Mouse (Mus musculus): Measurements from ENCODE around the gene Dlx1.

The Dlx1 gene

GRCm38 (mm10) chr2:71528714-71529510, 999 bp downstream of the Dlx1 start:
- DNase-seq = peak in 1 of 2 experiments; percentile 27

- peak in 1 of 2 experiments; percentile 51 for DNase-seq
Measured at GRCm38 (mm10) chr2:71529511-71530351, 1.8 kb downstream of the Dlx1 start.

GRCm38 (mm10) chr2:71530391-71531123, 2.6 kb downstream of the Dlx1 start:
- DNase-seq = peak in 1 of 2 experiments; percentile 32

- no peak for DNase-seq
Measured at GRCm38 (mm10) chr2:71531124-71531590, 3.2 kb downstream of the Dlx1 start.

- peak in 1 of 2 experiments; percentile 8 for DNase-seq
Measured at GRCm38 (mm10) chr2:71531990-71532970, 4.4 kb downstream of the Dlx1 start.

GRCm38 (mm10) chr2:71533094-71533493, 5.2 kb downstream of the Dlx1 start:
- no peak for DNase-seq

GRCm38 (mm10) chr2:71534242-71535052, 6.5 kb downstream of the Dlx1 start:
- DNase-seq = peak in 1 of 2 experiments; percentile 36

- DNase-seq = no peak
Measured at GRCm38 (mm10) chr2:71540611-71541417, 12.9 kb downstream of the Dlx1 start.

GRCm38 (mm10) chr2:71541418-71542226, 13.7 kb downstream of the Dlx1 start:
- DNase-seq = peak in 1 of 2 experiments; percentile 28

GRCm38 (mm10) chr2:71542227-71542815, 14.4 kb downstream of the Dlx1 start:
- DNase-seq = no peak

- DNase-seq = peak in 1 of 2 experiments; percentile 39
Measured at GRCm38 (mm10) chr2:71542816-71543301, 14.9 kb downstream of the Dlx1 start.

GRCm38 (mm10) chr2:71543531-71543930, 15.6 kb downstream of the Dlx1 start:
- no peak for DNase-seq

GRCm38 (mm10) chr2:71543948-71544347, 16.0 kb downstream of the Dlx1 start:
- DNase-seq = peak in 1 of 2 experiments; percentile 17

GRCm38 (mm10) chr2:71544391-71545285, 16.7 kb downstream of the Dlx1 start:
- peak in 1 of 2 experiments; percentile 54 for DNase-seq

GRCm38 (mm10) chr2:71545401-71545881, 17.5 kb downstream of the Dlx1 start:
- DNase-seq = peak in 1 of 2 experiments; percentile 62

GRCm38 (mm10) chr2:71545882-71546639, 18.1 kb downstream of the Dlx1 start:
- DNase-seq = peak in 1 of 2 experiments; percentile 65

All from B cell, adult 2 months (primary cell).